Mouse (Mus musculus) midbrain, embryonic 11.5 days (tissue): Measurements from ENCODE around the gene Tbc1d10a. TPM values are rescaled to one million over a fixed set of nuclear protein-coding genes. Genes with fewer than 3 reads are reported as not detected.
"Not testable (repeated sequence)": the region's sequence is repeated elsewhere in the genome, so short reads cannot be mapped to it uniquely, and the experiment has no call there.

Experiments used
- ATAC-seq: fragments of 200-750 bp; cut with Nextera tagmentation; 2 replicates; pipeline ENCODE4 v1.8.0; 2017; ENCODE audit warnings: moderate TSS enrichment, moderate library complexity; ENCODE audit not compliant: low FRiP score
- DNase-seq: peaks from one replicate; pipeline ENCODE4 v3.0.0; 2015; ENCODE audit warnings: low spot score; ENCODE audit errors: missing footprints
- H3K27ac ChIP-seq: fragments of 300-500 bp; sonication (generic); 2 replicates; pipeline ENCODE4 v1.5.1; 2014; ENCODE audit warnings: low read depth, low read length
- H3K27me3 ChIP-seq: fragments of 300-500 bp; sonication (generic); 2 replicates; pipeline ENCODE4 v1.6.1; 2014; ENCODE audit warnings: mild to moderate bottlenecking, low read length, moderate library complexity, mixed read lengths; ENCODE audit not compliant: control insufficient read depth, insufficient read depth
- H3K36me3 ChIP-seq: fragments of 300-500 bp; sonication (generic); 2 replicates; pipeline ENCODE4 v1.6.1; 2014; ENCODE audit warnings: mild to moderate bottlenecking, low read length, moderate library complexity, mixed read lengths; ENCODE audit not compliant: control insufficient read depth, insufficient read depth
- H3K4me1 ChIP-seq: fragments of 300-500 bp; sonication (generic); 2 replicates; pipeline ENCODE4 v1.6.1; 2014; ENCODE audit warnings: low read length; ENCODE audit not compliant: control insufficient read depth, insufficient read depth
- H3K4me2 ChIP-seq: fragments of 300-500 bp; sonication (generic); 2 replicates; pipeline ENCODE4 v1.6.1; 2014; ENCODE audit warnings: mild to moderate bottlenecking, moderate library complexity
- H3K4me3 ChIP-seq: fragments of 300-500 bp; sonication (generic); 2 replicates; pipeline ENCODE4 v1.5.1; 2014; ENCODE audit warnings: low read depth, low read length
- H3K9ac ChIP-seq: fragments of 300-500 bp; sonication (generic); 2 replicates; pipeline ENCODE4 v1.6.1; 2014; ENCODE audit warnings: low read length
- H3K9me3 ChIP-seq: fragments of 300-500 bp; sonication (generic); 2 replicates; pipeline ENCODE4 v1.6.1; 2016; ENCODE audit warnings: low read length; ENCODE audit not compliant: control insufficient read depth
- WGBS: fragments of 180-500 bp; shearing (Covaris S2); extraction: QIAGEN DNeasy Blood & Tissue Kit; methylation state at CpG from one replicate; pipeline ENCODE4 v1.1.7; 2014; 5-methylcytosine and 5-hydroxymethylcytosine counted together
- polyA plus RNA-seq: library from polyadenylated mRNA; unstranded; fragments of >200 nt; fragmentation: Nextera tagmentation; extraction: Ambion mirVana; gene quantifications from 2 replicates; pipeline ENCODE4 v1.2.1, GENCODE M21; 2014

The Tbc1d10a gene
- polyA plus RNA-seq, 1 experiment from 2014 or later, result 17.3 TPM

DNA sequence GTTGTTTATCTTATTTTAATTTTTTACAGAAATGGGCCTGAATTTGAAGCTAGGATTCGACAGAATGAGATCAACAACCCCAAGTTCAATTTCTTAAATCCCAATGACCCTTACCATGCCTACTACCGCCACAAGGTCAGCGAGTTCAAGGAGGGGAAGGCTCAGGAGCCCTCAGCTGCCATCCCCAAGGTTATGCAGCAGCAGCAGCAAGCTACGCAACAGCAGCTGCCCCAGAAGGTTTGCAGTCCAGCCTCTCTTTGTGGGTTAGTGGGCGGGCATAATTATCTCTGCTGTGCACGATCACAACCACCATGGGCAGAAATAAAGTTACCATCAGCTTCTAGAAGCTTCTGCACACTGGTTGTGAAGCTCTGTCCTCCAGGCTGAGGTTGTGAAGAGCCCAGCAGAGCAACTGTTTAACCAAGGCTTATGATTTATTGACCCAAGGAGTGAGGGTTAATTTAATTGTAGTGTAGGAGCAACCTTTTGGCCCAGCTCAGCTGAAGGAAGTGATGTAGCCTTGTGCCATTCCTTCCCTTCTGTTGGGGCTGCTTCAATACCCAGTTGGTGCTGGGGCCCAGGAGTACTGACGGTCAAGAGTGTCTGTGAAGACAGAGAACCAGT lies 20.0 kb upstream of the Tbc1d10a start:
- Histone ChIP-seq H3K27ac (no peak overlapping the region), H3K27me3 (no peaks in the 10 kb centered on the region), H3K9me3 (no peaks in the 10 kb centered on the region), H3K9ac (no peak overlapping the region), H3K36me3 (peaks cover 53% of the 10 kb centered on the region), H3K4me2 (no peak overlapping the region), H3K4me3 (no peak overlapping the region), H3K4me1 (peaks cover 7% of the 10 kb centered on the region)
- no peak for DNase-seq
- no peak for ATAC-seq
- WGBS, result 92% methylated on average over 7 of the region's 7 CpGs

DNA sequence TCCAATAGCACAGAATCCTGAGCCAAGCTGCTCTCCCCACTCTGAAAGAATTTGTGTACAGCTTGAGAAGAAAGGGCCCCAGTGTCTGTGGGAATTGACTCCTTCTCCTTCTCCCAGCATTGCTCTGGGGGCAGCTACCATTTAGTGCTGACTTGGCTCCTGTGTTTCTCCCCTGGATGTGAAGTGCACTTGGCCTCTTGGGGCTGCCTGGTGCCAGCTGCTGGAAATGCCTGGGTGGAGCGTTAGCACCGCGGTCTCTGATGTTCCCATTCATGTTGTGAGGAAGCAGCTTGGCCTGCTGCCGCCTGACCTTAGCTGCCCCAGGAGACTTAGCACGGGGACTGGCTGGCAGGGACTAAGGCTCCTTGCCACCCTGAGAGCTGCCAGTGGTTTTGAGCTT lies 12.0 kb upstream of the Tbc1d10a start:
- peak; percentile 66 for DNase-seq
- Histone ChIP-seq H3K4me2 (no peak overlapping the region), H3K9me3 (no peaks in the 10 kb centered on the region), H3K9ac (no peak overlapping the region), H3K36me3 (peaks cover 77% of the 10 kb centered on the region), H3K27ac (no peak overlapping the region), H3K4me3 (no peak overlapping the region), H3K4me1 (no peaks in the 10 kb centered on the region), H3K27me3 (no peaks in the 10 kb centered on the region)
- WGBS, result 90% methylated on average over 5 of the region's 5 CpGs
- ATAC-seq, result no peak

DNA sequence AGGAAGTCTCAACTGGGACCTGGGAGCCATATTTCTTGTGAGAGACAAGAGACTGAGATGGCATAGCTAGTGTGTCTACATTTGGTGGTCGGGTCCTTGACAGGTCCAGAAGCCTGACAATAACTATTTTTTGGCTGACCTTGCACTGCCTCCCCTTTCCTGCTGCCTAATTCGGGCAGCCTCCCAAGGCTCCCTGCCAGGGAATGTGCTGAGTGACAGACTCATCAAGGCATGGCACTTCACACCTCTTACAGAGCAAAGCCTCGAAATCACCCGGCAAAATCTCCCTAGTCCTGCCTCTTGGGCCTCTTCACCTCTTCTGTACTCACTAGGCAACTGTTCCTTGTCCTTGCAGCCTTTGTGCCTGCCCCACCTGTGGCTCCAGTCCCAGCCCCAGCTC lies 8.9 kb upstream of the Tbc1d10a start:
- peaks cover 72% of the 10 kb centered on the region for H3K36me3 ChIP-seq
- no peak overlapping the region for H3K4me3 ChIP-seq
- 94% methylated on average over 4 of the region's 4 CpGs for WGBS

GRCm38 (mm10) chr11:4182061-4182460 lies 4.5 kb upstream of the Tbc1d10a start:
- ATAC-seq (no peak), DNase-seq (peak; percentile 70)
- Histone ChIP-seq H3K4me2 (no peak overlapping the region), H3K9me3 (no peaks in the 10 kb centered on the region), H3K9ac (no peak overlapping the region), H3K27ac (no peak overlapping the region), H3K27me3 (no peaks in the 10 kb centered on the region), H3K4me3 (no peak overlapping the region), H3K36me3 (peaks cover 33% of the 10 kb centered on the region), H3K4me1 (no peaks in the 10 kb centered on the region; the same call in 1 of the 2 replicates)
- WGBS, result 25% methylated on average over 1 of the region's 1 CpGs

More for the DNA sequence above, 8.9 kb upstream of the Tbc1d10a start:
- Histone ChIP-seq H3K9me3 (no peaks in the 10 kb centered on the region), H3K27ac (no peak overlapping the region), H3K9ac (no peak overlapping the region), H3K27me3 (no peaks in the 10 kb centered on the region), H3K4me1 (no peaks in the 10 kb centered on the region), H3K4me2 (no peak overlapping the region)
- peak; percentile 81 for DNase-seq
- no peak for ATAC-seq

DNA sequence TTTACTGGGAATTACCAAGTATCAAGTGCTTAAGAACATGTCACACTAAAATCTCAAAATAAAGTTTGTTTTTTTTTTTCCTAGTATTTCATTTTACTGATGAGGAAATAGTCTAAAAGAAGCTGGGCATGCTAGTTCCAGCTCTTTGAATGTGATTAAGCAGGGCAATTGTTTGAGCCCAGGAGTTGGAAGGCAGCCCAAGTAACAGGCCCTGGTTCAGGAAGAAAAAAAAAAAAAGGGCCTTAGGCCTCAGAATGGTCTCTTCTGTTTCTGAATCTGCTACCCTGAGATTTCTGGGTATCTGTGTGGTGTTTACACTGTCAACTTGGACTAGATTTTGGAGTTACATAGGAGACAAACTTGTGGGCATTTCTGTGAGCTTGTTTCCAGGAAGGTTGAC lies 3.1 kb upstream of the Tbc1d10a start:
- H3K4me2 ChIP-seq, result no peak overlapping the region
- no peaks in the 10 kb centered on the region for H3K9me3 ChIP-seq
- no peak overlapping the region for H3K9ac ChIP-seq
- peaks cover 7% of the 10 kb centered on the region for H3K4me1 ChIP-seq
- peaks cover 20% of the 10 kb centered on the region for H3K36me3 ChIP-seq
- no peak overlapping the region for H3K4me3 ChIP-seq
- ATAC-seq (no peak), DNase-seq (no peak)
- H3K27ac ChIP-seq, result no peak overlapping the region
- no peaks in the 10 kb centered on the region for H3K27me3 ChIP-seq

DNA sequence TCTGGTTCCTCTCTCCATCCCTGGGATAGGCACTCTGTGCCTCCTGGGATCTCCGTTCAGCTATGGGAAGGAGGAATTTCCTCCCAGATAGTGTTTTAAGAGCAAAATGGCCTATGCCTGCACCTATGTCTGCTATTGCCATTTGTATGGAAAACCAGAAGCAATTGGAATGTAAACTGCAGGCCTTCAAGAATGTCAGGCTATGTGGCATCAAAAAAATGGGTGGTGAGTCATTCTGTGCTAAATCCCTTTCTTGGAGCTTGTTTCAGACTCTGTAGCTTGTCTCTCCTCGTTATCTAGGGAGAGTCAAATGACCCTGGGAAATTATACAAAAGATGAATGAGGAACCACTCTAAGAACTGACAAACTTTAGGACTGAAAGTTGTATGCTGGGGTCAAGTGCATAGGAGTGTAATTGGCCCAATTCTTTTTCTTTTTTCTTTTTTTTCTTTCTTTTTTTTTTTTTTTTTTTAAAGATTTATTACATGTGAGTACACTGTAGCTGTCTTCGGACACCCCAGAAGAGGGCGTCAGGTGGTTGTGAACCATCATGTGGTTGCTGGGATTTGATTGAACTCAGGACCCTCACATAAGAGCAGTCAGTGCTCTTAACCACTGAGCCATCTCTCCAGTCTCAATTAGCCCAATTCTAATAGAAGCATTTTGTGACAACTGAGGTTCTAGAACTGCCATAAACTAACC lies 2.2 kb upstream of the Tbc1d10a start:
- DNase-seq (peak; percentile 80), ATAC-seq (no peak)
- Histone ChIP-seq H3K9ac (no peak overlapping the region), H3K9me3 (no peaks in the 10 kb centered on the region), H3K4me2 (no peak overlapping the region), H3K4me3 (no peak overlapping the region), H3K4me1 (peaks cover 7% of the 10 kb centered on the region), H3K27ac (no peak overlapping the region), H3K36me3 (peaks cover 17% of the 10 kb centered on the region), H3K27me3 (no peaks in the 10 kb centered on the region)
- 75% methylated on average over 4 of the region's 4 CpGs for WGBS

GRCm38 (mm10) chr11:4185480-4185879 lies 1.1 kb upstream of the Tbc1d10a start:
- H3K9ac ChIP-seq, H3K27me3 ChIP-seq, H3K4me2 ChIP-seq, H3K4me1 ChIP-seq, H3K4me3 ChIP-seq, H3K9me3 ChIP-seq, ATAC-seq, DNase-seq, H3K27ac ChIP-seq: not testable (repeated sequence)
- WGBS, result 94% methylated on average over 6 of the region's 6 CpGs
- H3K36me3 ChIP-seq, result peaks cover 12% of the 10 kb centered on the region

DNA sequence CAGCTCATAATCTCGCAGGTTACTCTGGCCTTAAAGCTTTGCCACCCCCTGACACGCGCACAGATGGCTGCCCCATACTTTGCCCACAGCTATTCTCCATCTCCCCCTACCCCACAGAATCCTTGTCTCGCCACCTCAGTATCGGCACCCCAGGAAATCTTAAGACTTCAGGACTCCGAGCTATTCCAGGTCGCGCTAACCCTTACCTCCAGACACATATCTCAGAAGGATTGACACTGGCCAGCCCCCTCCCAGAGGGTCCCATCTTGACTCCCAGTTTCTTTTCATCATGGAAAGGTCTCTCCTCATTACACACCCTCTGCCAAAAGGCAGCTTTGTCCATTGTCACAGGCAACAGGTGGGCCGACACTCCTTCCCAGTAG lies 720 bp downstream of the Tbc1d10a start:
- Histone ChIP-seq H3K4me1 (peaks cover 7% of the 10 kb centered on the region), H3K4me2 (peak overlapping the region; percentile 86), H3K27ac (no peak overlapping the region), H3K27me3 (no peaks in the 10 kb centered on the region), H3K4me3 (peak overlapping the region; percentile 81), H3K36me3 (peaks cover 2% of the 10 kb centered on the region; the same call in 1 of the 2 replicates), H3K9ac (peak overlapping the region; percentile 87), H3K9me3 (no peaks in the 10 kb centered on the region)
- DNase-seq (no peak), ATAC-seq (no peak)
- WGBS, result 19% methylated on average over 9 of the region's 9 CpGs

DNA sequence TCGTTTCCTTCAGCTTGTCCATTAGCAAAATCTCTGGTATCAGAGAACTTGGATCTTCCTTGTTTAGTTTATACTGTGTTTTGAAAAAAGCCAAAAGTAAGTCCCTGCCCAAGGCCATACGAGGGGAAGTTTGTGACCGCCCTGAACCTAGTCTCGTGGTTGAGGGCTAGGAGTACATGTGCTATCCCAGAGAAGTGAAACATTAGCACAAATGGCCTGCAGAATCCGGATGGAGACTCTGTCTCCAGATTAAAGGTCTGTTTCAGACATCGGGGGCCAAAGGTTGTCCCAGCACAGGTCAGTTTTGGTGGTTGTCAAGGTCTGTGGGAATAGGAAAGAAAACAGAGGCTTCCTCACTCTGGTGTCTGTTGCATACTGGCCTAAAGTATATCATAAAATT lies 2.6 kb downstream of the Tbc1d10a start:
- Histone ChIP-seq H3K27me3 (no peaks in the 10 kb centered on the region), H3K4me1 (peaks cover 7% of the 10 kb centered on the region), H3K9me3 (no peaks in the 10 kb centered on the region), H3K36me3 (no peaks in the 10 kb centered on the region), H3K4me3 (no peak overlapping the region), H3K9ac (no peak overlapping the region), H3K4me2 (no peak overlapping the region), H3K27ac (no peak overlapping the region)
- WGBS, result 88% methylated on average over 6 of the region's 6 CpGs
- peak; percentile 12 for DNase-seq
- no peak for ATAC-seq
